Mouse (Mus musculus) lung, postnatal 4 days (tissue): ENCODE data around the gene Gh.

ENCODE experiments used
- DNase-seq, 2 experiments: peaks; one replicate each; pipeline ENCODE4 v3.0.0; 2021

Gh gene

GRCm38 (mm10) chr11:106307432-106307831 lies 5.8 kb upstream of the Gh start:
- no peak for DNase-seq

GRCm38 (mm10) chr11:106306758-106307157 lies 5.1 kb upstream of the Gh start:
- DNase-seq = peak in 1 of 2 experiments; percentile 16

GRCm38 (mm10) chr11:106306065-106306385 lies 4.4 kb upstream of the Gh start:
- no peak for DNase-seq

- DNase-seq = peak in 1 of 2 experiments; percentile 19
These were observed 3.8 kb upstream of the Gh start for GRCm38 (mm10) chr11:106305348-106306064.

GRCm38 (mm10) chr11:106302634-106303033 lies 969 bp upstream of the Gh start:
- peak; percentile 44 to 76 for DNase-seq

GRCm38 (mm10) chr11:106291861-106292260 lies 9.8 kb downstream of the Gh start:
- peak; percentile 60 to 66 for DNase-seq

- DNase-seq = peak in 1 of 2 experiments; percentile 17
These were observed 11.3 kb downstream of the Gh start for GRCm38 (mm10) chr11:106290376-106290775.

GRCm38 (mm10) chr11:106289369-106289768 lies 12.3 kb downstream of the Gh start:
- peak; percentile 80 to 83 for DNase-seq

GRCm38 (mm10) chr11:106286987-106287386 lies 14.7 kb downstream of the Gh start:
- DNase-seq = peak in 1 of 2 experiments; percentile 42

- no peak for DNase-seq
These were observed 15.5 kb downstream of the Gh start for GRCm38 (mm10) chr11:106286206-106286605.

GRCm38 (mm10) chr11:106284126-106284525 lies 17.5 kb downstream of the Gh start:
- DNase-seq = no peak

GRCm38 (mm10) chr11:106283371-106283770 lies 18.3 kb downstream of the Gh start:
- no peak for DNase-seq

- DNase-seq = no peak
These were observed 19.2 kb downstream of the Gh start for GRCm38 (mm10) chr11:106282452-106282851.

- peak; percentile 90 to 96 for DNase-seq
These were observed 25.2 kb downstream of the Gh start, which contains the start of gene Tcam1 for GRCm38 (mm10) chr11:106276454-106276853. Gene Tcam1 (plus strand): TSS chr11:106276672.

GRCm38 (mm10) chr11:106274971-106275411 lies 26.7 kb downstream of the Gh start:
- peak; percentile 72 to 85 for DNase-seq

- DNase-seq = no peak
These were observed 27.3 kb downstream of the Gh start for GRCm38 (mm10) chr11:106274374-106274773.

GRCm38 (mm10) chr11:106273811-106274210 lies 27.9 kb downstream of the Gh start:
- DNase-seq = no peak

GRCm38 (mm10) chr11:106273311-106273684 lies 28.4 kb downstream of the Gh start:
- no peak for DNase-seq

- peak; percentile 100 for DNase-seq
These were observed 28.9 kb downstream of the Gh start, which contains the start of gene Smarcd2 for GRCm38 (mm10) chr11:106272644-106273310. Gene Smarcd2 (minus strand): TSS chr11:106272972.

- peak; percentile 43 to 55 for DNase-seq
These were observed 29.6 kb downstream of the Gh start for GRCm38 (mm10) chr11:106271794-106272643.

GRCm38 (mm10) chr11:106271131-106271793 lies 30.4 kb downstream of the Gh start:
- DNase-seq = peak; percentile 23 to 42

GRCm38 (mm10) chr11:106269060-106269431 lies 32.6 kb downstream of the Gh start:
- peak; percentile 38 to 59 for DNase-seq
